Mouse (Mus musculus): ENCODE data around the gene Slc4a1.

The Slc4a1 gene

GRCm38 (mm10) chr11:102376196-102376835, 10.3 kb upstream of the Slc4a1 start:
- in situ Hi-C loops (cut with MboI; ENCODE audit: low sequenced_read_pairs): no loop called here

GRCm38 (mm10) chr11:102375196-102376173, 9.5 kb upstream of the Slc4a1 start:
- in situ Hi-C loops (cut with MboI; ENCODE audit: low sequenced_read_pairs): no loop called here

DNA sequence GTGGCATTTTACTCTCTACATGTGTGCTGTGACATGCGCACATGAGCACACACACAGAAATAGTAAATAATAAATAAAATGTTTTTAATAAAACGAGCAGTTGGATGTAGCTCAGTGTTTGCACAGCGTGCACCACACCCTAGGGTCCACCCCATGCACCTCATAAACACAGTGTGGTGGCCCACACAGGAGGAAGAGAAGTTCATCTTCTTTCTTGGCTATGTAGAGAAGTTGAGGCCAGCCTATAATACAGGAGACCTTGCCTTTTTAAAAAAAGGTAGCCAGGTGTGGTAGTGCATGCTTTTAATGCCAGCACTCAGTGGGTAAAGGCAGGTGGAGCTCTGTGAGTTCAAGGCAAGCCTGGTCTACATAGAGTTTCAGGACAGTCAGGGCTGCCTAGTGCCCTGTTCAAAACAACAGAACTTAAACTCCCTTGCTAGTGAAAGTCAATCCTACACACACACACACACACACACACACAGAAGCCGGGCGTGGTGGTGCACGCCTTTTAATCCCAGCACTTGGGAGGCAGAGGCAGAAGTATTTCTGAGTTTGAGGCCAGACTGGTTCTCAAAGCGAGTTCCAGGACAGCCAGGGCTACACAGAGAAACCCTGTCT, 8.2 kb upstream of the Slc4a1 start:
- in situ Hi-C loops (cut with MboI; ENCODE audit: low sequenced_read_pairs): no loop called here

DNA sequence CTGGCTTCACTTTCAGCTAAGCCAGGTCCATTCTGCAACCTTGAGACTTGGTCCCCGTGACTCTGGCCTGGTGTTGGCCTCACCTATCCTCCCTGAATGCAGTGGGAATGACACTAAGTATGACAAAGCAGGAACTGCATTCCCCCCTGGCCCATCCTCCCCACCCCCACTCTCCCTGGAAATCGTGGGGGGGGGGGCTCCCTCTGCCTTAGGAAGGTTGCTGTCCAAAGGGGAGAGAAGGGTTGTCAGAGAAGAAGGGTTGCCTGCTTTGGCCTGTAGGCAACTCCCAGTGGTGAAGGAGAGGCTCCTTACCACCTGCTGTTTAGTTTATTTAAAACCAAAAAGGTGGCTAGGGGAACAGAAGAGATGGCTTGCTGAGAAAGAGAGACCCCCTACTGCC, 7.6 kb upstream of the Slc4a1 start:
- in situ Hi-C loops (cut with MboI; ENCODE audit: low sequenced_read_pairs): no loop called here

GRCm38 (mm10) chr11:102372936-102373335, 6.9 kb upstream of the Slc4a1 start:
- in situ Hi-C loops (cut with MboI; ENCODE audit: low sequenced_read_pairs): no loop called here

DNA sequence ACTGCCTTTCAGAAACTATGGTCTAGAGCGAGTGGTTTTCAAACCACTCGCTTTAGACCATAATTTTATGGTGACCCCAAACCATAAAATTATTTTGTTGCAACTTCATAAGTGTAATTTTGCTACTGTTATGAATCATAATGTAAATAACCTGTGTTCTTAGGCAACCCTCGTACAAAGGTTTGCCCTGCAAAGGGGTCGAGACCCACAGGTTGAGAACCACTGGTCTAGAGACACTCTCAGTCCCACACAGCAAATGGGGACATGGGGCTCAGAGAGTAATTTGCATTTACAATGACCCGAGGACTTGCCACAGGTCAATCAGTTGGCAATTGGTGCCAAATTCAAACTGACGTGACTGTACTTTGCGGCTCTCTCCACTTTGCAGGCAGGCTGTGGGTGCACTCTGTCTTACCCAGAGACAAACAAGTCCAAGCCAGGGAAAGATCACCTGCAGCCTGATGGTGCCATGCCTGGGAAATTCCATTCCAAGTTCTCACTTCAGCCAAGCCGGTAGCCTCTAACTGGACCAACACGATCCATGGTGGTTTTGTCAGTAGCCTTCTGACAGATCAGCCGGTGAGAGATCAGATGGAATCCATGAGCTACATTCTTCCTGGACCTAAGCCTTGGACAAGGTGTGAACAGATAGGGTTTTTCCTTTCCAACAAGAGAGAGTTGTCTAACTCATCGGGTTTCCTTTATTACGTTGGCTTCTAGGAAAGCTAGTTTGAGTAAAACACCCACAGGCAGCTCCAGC, 6.1 kb upstream of the Slc4a1 start:
- in situ Hi-C loops (cut with MboI; ENCODE audit: low sequenced_read_pairs): no loop called here

DNA sequence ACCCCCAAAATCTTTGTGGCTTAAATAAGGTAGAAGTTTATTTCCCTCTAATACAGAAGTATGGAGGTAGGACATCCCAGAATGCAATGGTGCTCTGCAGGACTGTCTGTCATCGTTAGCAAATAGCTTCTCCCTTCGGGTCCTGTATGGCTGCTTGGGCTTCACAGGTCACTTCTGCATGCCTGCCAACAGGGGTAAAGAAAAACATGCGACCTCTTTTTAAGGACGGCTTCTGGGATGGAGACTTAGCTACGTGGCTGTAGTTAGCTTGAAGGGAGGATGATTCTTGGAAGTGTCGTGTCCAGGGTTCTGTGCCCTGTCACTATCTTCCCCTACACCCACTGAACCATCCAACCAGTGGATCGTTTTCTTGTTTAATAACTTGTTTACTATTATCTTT, 4.3 kb upstream of the Slc4a1 start:
- in situ Hi-C loops (cut with MboI; ENCODE audit: low sequenced_read_pairs): no loop called here

GRCm38 (mm10) chr11:102369263-102369662, 3.3 kb upstream of the Slc4a1 start:
- in situ Hi-C loops (cut with MboI; ENCODE audit: low sequenced_read_pairs): no loop called here

DNA sequence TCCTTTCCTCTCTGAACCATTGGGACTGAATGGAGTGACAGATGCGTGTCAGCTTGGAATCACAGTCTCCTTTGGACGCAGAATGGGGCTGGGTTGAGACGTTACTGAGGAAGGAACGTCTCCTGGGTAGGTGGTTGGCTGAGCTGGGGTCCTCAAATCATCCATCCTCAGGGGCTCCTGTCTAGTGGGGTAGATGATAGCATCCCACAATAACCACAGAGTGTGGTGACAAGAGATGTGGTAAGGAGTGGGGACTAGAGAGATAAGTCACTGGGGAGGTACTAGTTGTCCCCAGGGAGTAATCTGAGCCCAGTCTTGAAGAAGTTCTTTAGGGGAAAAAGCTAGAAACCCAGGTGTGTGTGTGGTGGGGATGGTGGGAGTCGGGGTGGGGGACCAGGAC, 2.3 kb upstream of the Slc4a1 start:
- in situ Hi-C loops (cut with MboI; ENCODE audit: low sequenced_read_pairs): no loop called here

DNA sequence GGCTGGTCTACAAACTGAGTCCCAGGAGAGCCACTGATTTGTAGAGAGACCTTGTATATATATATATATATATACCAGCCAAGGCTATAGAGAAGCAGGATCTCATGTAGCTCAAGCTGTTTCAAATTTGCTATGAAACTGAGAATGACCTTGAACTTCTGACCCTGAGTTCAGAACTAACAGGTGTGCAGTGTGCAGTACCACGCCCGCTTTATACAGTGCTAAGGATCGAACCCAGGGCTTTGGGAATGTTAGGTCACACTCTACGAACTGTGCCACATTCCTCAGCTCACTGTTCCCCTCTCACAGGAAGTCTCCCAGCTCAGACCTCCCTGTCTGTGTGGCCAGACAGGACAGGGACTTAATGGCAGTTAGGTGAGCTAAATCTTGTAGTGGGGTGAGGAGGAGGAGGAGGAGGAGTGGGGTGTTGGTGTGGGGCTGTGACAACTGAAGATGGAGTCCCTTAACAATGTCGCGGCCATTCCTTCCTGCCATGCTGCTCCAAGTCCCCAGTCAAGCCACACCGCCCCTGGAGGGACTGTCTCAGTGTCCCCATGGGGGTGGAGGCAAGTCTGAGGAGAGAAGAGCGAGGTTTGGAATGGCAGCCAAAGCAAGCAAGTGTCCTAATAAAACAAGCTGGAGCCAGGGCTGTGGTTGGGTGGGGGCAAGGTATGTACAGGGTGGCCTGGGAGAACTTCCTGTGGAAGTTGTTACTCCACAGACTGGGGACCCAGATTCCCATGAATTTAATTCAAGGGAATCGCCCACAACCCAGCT, 1.7 kb upstream of the Slc4a1 start:
- in situ Hi-C loops (cut with MboI; ENCODE audit: low sequenced_read_pairs): no loop called here

GRCm38 (mm10) chr11:102365699-102366098, 304 bp downstream of the Slc4a1 start:
- in situ Hi-C loops (cut with MboI; ENCODE audit: low sequenced_read_pairs): no loop called here

DNA sequence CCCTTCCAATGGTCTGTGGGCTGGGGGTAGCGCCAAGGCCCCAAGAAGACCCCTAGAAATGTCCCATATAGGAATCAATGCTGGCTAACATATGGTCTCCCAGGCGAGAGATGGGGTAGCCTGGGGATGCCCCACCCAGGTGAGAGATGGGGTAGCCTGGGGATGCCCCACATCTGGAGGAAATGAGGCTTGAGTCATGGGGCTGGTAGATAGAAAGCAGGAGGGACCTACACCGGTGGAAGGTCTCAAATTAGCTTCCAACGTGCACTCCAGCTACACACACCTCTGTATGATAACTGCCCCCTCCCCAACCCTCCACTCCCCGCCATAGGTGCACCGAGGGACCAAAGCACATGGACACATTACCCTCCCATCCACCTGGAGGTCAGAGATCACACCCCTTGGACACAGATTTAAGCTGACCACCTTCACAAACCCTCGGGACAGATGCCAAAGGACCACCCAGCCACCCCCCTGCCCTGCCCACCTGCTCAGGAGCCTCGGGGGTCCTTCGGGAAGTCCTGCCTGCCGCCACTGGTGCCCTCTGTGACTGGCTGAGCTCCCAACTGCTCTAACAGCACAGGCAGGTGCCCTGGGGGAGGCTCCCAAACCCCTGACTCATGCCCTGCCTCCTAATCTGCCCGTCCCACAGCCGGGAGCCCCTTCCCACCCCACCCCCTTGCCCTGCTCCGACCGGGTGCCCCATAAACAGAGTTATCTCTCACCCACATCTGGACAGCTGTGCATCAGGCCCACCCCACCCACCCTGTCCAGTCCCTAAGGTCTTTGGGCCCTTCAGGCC, 1.2 kb downstream of the Slc4a1 start:
- in situ Hi-C loops (cut with MboI; ENCODE audit: low sequenced_read_pairs): no loop called here

DNA sequence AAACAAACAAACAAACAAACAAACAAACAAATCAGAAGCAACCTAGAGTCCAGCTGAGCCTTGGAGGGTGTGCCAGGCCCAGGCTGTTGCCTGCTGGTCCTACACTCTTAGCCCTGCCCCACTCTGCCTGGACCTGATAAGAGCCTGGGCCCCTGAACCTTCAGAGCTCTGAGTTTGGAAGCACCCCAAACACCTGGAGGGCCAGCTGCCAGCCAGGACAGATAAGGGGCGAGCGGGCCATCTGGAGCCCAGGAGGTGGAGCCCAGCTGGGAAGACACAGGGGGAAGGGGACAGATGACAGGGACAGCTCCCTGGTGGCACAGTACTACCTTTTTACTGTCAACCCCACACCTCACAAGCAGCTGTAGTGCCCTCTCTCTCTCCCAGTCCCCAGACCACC, 2.4 kb downstream of the Slc4a1 start:
- in situ Hi-C loops (cut with MboI; ENCODE audit: low sequenced_read_pairs): no loop called here

- in situ Hi-C loops (cut with MboI; ENCODE audit: low sequenced_read_pairs): no loop called here
Observed at GRCm38 (mm10) chr11:102361776-102362495, 4.1 kb downstream of the Slc4a1 start.

GRCm38 (mm10) chr11:102358365-102358764, 7.6 kb downstream of the Slc4a1 start:
- in situ Hi-C loops (cut with MboI; ENCODE audit: low sequenced_read_pairs): no loop called here

- in situ Hi-C loops (cut with MboI; ENCODE audit: low sequenced_read_pairs): no loop called here
Observed at GRCm38 (mm10) chr11:102356636-102357350, 9.2 kb downstream of the Slc4a1 start.

DNA sequence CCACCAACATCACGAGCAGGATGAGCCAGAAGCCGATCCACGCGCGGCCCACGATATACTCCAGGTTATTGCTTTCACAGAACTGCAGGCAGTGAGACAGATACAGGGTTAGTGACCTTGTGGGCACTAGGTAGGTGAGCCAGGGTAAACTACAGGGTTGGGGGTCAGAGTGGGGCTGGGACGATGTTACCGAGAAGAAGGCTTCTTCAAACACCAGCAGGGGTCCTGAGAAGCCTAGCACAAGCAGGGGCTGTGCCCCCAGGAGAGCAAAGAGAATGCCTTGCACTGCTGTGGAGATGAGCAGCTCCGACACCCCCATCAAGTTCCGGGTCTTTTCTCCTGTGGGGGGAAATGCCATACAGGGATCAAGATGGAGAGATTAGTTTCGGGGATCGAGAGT, 9.8 kb downstream of the Slc4a1 start:
- in situ Hi-C loops (cut with MboI; ENCODE audit: low sequenced_read_pairs): no loop called here

DNA sequence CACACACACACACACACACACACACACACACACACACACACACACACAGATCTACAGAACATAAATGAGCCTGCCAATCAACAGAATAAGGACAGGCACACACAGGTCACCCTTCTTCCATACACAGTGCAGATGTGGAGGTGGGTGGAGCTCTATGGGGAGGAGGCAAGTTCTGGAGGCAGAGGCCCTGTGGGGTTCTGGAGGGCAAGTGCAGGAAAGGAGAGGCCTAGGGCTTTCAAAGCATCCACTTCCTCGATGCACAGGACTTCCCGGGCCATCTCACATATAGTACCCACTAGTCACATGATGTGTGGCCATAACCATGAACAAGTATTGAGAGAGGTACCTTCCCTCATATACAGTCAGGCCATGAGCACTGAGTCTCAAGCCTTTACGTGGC, 10.5 kb downstream of the Slc4a1 start:
- in situ Hi-C loops (cut with MboI; ENCODE audit: low sequenced_read_pairs): no loop called here
